Mouse (Mus musculus) neural tube, embryonic 11.5 days (tissue): ENCODE results near the gene St3gal3. TPM values are rescaled to one million over a fixed set of nuclear protein-coding genes. Genes with fewer than 3 reads are reported as not detected.

Experiments used
- ATAC-seq: fragments of 200-750 bp; cut with Nextera tagmentation; 2 replicates; pipeline ENCODE4 v1.8.0; 2017; ENCODE audit warnings: moderate number of reproducible peaks, mild to moderate bottlenecking, moderate TSS enrichment, moderate library complexity; ENCODE audit not compliant: insufficient read depth, low FRiP score, low TSS enrichment
- DNase-seq: peaks from one replicate; pipeline ENCODE4 v3.0.0-alpha.2; 2015; ENCODE audit warnings: low spot score
- H3K27ac ChIP-seq: fragments of 300-500 bp; sonication (generic); 2 replicates; pipeline ENCODE4 v1.5.1; 2014; ENCODE audit warnings: low read depth, mild to moderate bottlenecking, low read length
- H3K27me3 ChIP-seq: fragments of 300-500 bp; sonication (generic); 2 replicates; pipeline ENCODE4 v1.6.1; 2014; ENCODE audit warnings: mild to moderate bottlenecking, low read length, mixed read lengths; ENCODE audit not compliant: control insufficient read depth, insufficient read depth
- H3K36me3 ChIP-seq: fragments of 300-500 bp; sonication (generic); 2 replicates; pipeline ENCODE4 v1.6.1; 2014; ENCODE audit warnings: mild to moderate bottlenecking, low read length, moderate library complexity, mixed read lengths; ENCODE audit not compliant: control insufficient read depth, insufficient read depth
- H3K4me1 ChIP-seq: fragments of 300-500 bp; sonication (generic); 2 replicates; pipeline ENCODE4 v1.6.1; 2014; ENCODE audit warnings: low read length, mixed read lengths; ENCODE audit not compliant: control insufficient read depth, insufficient read depth
- H3K4me2 ChIP-seq: fragments of 300-500 bp; sonication (generic); 2 replicates; pipeline ENCODE4 v1.6.1; 2014; ENCODE audit warnings: low read depth, mild to moderate bottlenecking, moderate library complexity
- H3K4me3 ChIP-seq: fragments of 300-500 bp; sonication (generic); 2 replicates; pipeline ENCODE4 v1.5.1; 2014; ENCODE audit warnings: low read depth, low read length
- H3K9ac ChIP-seq: fragments of 300-500 bp; sonication (generic); 2 replicates; pipeline ENCODE4 v1.6.1; 2014; ENCODE audit warnings: mild to moderate bottlenecking, low read length
- H3K9me3 ChIP-seq: fragments of 300-500 bp; sonication (generic); 2 replicates; pipeline ENCODE4 v1.6.1; 2016; ENCODE audit warnings: low read length; ENCODE audit not compliant: control insufficient read depth
- WGBS: fragments of 180-500 bp; shearing (Covaris S2); extraction: QIAGEN DNeasy Blood & Tissue Kit; methylation state at CpG from one replicate; pipeline ENCODE4 v1.1.7; 2014; 5-methylcytosine and 5-hydroxymethylcytosine counted together
- polyA plus RNA-seq: library from polyadenylated mRNA; unstranded; fragments of >200 nt; fragmentation: Nextera tagmentation; extraction: Ambion mirVana; gene quantifications from 2 replicates; pipeline ENCODE4 v1.2.1, GENCODE M21; 2014

The St3gal3 gene
- polyA plus RNA-seq, 1 experiment from 2014 or later: 5.2 TPM

DNA sequence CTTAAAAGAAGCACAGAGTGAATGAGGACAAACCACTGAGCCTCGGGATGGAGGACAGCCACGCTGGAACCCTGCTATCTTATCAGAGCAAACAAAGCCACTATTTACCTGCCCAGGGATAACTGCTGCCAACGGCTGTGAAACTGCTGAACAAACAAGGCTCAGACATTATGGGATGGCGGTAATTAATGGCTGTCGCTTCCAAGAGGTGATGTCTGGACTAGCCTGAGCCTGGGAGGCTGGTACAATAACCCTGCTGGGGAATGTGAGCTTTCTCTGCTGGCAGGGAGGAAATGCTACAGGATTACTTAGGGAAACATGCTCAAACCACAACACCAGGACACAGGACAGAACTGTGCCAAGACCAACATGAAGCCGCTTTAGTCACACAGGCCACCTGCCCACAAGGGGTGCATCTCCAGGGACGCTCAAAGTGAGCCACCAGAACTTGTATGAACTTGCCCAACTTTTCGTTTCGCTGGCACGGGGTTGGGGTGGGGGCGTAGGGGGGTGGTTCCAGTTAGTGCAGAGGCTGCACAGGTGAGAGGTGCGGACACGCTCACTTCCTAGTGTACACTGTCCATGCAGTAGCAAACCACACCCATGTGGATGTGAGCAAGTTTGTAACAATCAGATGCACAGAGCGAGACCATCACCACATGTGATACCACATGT, 11.5 kb downstream of the St3gal3 start:
- Histone ChIP-seq H3K9ac (no peak overlapping the region), H3K9me3 (no peaks in the 10 kb centered on the region), H3K4me2 (no peak overlapping the region), H3K27ac (no peak overlapping the region), H3K36me3 (no peaks in the 10 kb centered on the region), H3K4me3 (no peak overlapping the region), H3K4me1 (no peaks in the 10 kb centered on the region), H3K27me3 (no peaks in the 10 kb centered on the region)
- no peak for ATAC-seq
- WGBS: 88% methylated on average over 14 of the region's 14 CpGs
- DNase-seq: no peak

- Histone ChIP-seq H3K4me3 (no peak overlapping the region), H3K4me1 (no peaks in the 10 kb centered on the region), H3K4me2 (no peak overlapping the region), H3K36me3 (no peaks in the 10 kb centered on the region), H3K9me3 (no peaks in the 10 kb centered on the region), H3K27ac (no peak overlapping the region), H3K27me3 (no peaks in the 10 kb centered on the region), H3K9ac (no peak overlapping the region)
- DNase-seq (no peak), ATAC-seq (no peak)
- WGBS: 86% methylated on average over 10 of the region's 10 CpGs
These were observed 12.6 kb downstream of the St3gal3 start for GRCm38 (mm10) chr4:118122078-118122477.

- H3K27ac ChIP-seq: no peak overlapping the region
- no peaks in the 10 kb centered on the region for H3K36me3 ChIP-seq
- H3K9me3 ChIP-seq: no peaks in the 10 kb centered on the region
- WGBS: 95% methylated on average over 10 of the region's 10 CpGs
- H3K4me1 ChIP-seq: no peaks in the 10 kb centered on the region
- H3K4me2 ChIP-seq: no peak overlapping the region
- no peak overlapping the region for H3K4me3 ChIP-seq
- H3K27me3 ChIP-seq: no peaks in the 10 kb centered on the region
- ATAC-seq (no peak), DNase-seq (no peak)
- no peak overlapping the region for H3K9ac ChIP-seq
These were observed 17.1 kb downstream of the St3gal3 start for GRCm38 (mm10) chr4:118117565-118117964.

GRCm38 (mm10) chr4:118116098-118116497, 18.6 kb downstream of the St3gal3 start:
- H3K27me3 ChIP-seq: no peaks in the 10 kb centered on the region
- no peak for ATAC-seq
- H3K4me2 ChIP-seq: no peak overlapping the region
- no peaks in the 10 kb centered on the region for H3K9me3 ChIP-seq
- no peak overlapping the region for H3K27ac ChIP-seq
- 86% methylated on average over 11 of the region's 11 CpGs for WGBS
- H3K36me3 ChIP-seq: no peaks in the 10 kb centered on the region
- no peak overlapping the region for H3K4me3 ChIP-seq
- no peak overlapping the region for H3K9ac ChIP-seq
- DNase-seq: no peak
- H3K4me1 ChIP-seq: no peaks in the 10 kb centered on the region

GRCm38 (mm10) chr4:118115132-118115531, 19.6 kb downstream of the St3gal3 start:
- ATAC-seq (no peak), DNase-seq (no peak)

DNA sequence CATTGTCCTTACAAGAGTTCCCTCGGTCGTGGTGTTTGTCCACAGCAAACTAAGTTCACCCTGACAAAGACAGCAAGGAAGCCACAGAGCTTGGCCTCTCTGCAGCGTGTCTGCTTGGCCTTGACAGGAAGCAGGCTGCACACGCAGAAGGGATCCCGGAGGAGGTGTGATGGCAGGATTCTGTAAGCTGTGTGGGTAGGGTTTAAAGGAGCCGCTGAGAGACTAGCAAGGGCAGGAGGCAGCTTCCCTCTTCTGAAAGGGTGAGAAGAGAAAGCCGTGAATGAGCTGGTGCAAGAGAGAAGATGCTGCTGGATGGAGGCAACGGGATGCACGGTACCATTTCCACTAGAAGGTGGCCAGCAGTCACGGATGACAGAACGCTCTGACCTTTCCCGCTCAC, 22.1 kb downstream of the St3gal3 start:
- 85% methylated on average over 12 of the region's 12 CpGs for WGBS
- H3K9me3 ChIP-seq: no peaks in the 10 kb centered on the region

More at GRCm38 (mm10) chr4:118115132-118115531, 19.6 kb downstream of the St3gal3 start:
- Histone ChIP-seq H3K9ac (no peak overlapping the region), H3K9me3 (no peaks in the 10 kb centered on the region), H3K4me2 (no peak overlapping the region), H3K4me1 (no peaks in the 10 kb centered on the region), H3K27ac (no peak overlapping the region), H3K36me3 (no peaks in the 10 kb centered on the region), H3K27me3 (no peaks in the 10 kb centered on the region), H3K4me3 (no peak overlapping the region)
- WGBS: 88% methylated on average over 7 of the region's 7 CpGs

DNA sequence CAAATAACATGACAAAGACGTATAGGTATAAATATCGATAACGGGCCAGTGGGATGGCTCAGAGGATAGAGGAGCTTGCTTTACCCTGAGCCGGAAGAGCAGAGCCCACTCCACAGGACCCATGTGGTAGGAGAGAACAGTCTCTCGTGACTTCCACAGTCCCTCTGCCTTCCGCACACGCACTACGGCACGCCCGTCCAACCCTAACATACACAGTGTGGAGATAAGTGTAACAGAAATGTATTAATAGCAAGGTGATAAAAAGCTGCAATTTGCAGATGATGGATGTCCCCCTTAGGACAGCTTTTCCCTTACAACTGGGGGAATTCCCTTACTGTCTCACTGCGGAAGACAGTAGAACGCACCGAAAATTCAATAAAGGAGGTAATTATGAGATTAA, 25.1 kb downstream of the St3gal3 start:
- Histone ChIP-seq H3K4me2 (no peak overlapping the region), H3K4me3 (no peak overlapping the region), H3K36me3 (no peaks in the 10 kb centered on the region), H3K27me3 (no peaks in the 10 kb centered on the region), H3K9me3 (no peaks in the 10 kb centered on the region), H3K9ac (no peak overlapping the region), H3K4me1 (no peaks in the 10 kb centered on the region), H3K27ac (no peak overlapping the region)
- no peak for ATAC-seq
- DNase-seq: no peak
- 92% methylated on average over 13 of the region's 13 CpGs for WGBS

More for the DNA sequence above, 22.1 kb downstream of the St3gal3 start:
- Histone ChIP-seq H3K27me3 (no peaks in the 10 kb centered on the region), H3K4me3 (no peak overlapping the region), H3K36me3 (no peaks in the 10 kb centered on the region), H3K9ac (no peak overlapping the region), H3K27ac (no peak overlapping the region), H3K4me1 (no peaks in the 10 kb centered on the region), H3K4me2 (no peak overlapping the region)
- ATAC-seq (no peak), DNase-seq (no peak)

GRCm38 (mm10) chr4:118108779-118109178, 25.9 kb downstream of the St3gal3 start:
- no peak overlapping the region for H3K4me2 ChIP-seq
- H3K27ac ChIP-seq: no peak overlapping the region
- ATAC-seq (no peak), DNase-seq (no peak)
- H3K4me3 ChIP-seq: no peak overlapping the region
- H3K4me1 ChIP-seq: no peaks in the 10 kb centered on the region
- H3K27me3 ChIP-seq: no peaks in the 10 kb centered on the region
- no peaks in the 10 kb centered on the region for H3K9me3 ChIP-seq
- no peak overlapping the region for H3K9ac ChIP-seq
- no peaks in the 10 kb centered on the region for H3K36me3 ChIP-seq
- 81% methylated on average over 7 of the region's 7 CpGs for WGBS

DNA sequence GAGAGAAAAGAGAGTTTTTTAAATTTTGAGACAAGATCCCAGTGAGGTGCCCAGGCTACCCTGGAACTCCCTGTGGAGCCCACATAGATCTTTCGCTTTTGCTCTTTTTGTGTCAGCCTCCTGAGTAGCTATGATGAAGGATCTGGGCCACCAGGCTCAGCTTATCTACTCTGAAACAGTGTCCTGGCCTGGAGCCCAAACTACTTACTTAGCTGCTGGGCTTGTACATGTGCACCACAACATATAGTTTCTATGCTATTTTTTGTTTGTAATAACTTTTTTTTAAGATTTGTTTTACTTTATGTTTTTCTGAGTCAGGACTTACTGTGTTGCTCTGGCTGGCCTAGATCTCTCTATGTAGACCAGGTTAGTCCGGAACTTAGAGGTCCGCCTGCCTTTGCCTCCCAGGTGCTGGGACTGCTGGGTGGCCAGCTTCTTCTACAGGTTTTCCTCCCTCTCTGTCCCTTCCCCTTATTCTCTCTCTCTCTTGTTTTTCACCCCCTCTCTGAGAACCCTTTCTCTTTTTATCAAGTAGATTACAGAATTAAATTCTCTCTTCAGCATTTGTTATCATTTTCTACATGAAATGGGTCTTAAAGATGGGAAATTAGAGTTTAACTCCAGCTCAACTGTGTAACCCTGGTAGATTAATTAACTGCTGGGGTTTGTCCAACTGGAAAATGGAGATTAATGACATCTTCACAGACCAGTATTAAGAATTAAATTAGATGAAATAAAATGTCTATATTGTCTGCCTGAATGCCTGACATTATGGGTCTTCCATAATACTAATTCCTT, 29.3 kb downstream of the St3gal3 start:
- WGBS: 95% methylated on average over 3 of the region's 3 CpGs
- ATAC-seq: no peak

More for the DNA sequence above, 29.3 kb downstream of the St3gal3 start:
- H3K4me3 ChIP-seq: no peak overlapping the region
- no peaks in the 10 kb centered on the region for H3K4me1 ChIP-seq
- H3K27me3 ChIP-seq: no peaks in the 10 kb centered on the region
- H3K27ac ChIP-seq: no peak overlapping the region
- no peak for DNase-seq
- no peak overlapping the region for H3K4me2 ChIP-seq
- no peaks in the 10 kb centered on the region for H3K9me3 ChIP-seq
- H3K36me3 ChIP-seq: no peaks in the 10 kb centered on the region
- no peak overlapping the region for H3K9ac ChIP-seq
